Mouse (Mus musculus) cortical plate, adult 2 months (tissue): ENCODE measurements around the gene Orm3.
A peak's percentile ranks its signal among the peaks of the same experiment; 100 is the strongest.

ENCODE experiments used
- CTCF ChIP-seq: fragments of 200-500 bp; IDR thresholded peaks from 2 replicates; pipeline ENCODE4 v1.5.1; 2011; ENCODE audit warnings: mild to moderate bottlenecking, control low read depth, low read length; ENCODE audit not compliant: insufficient read depth; ENCODE audit errors: extremely low read depth
- POLR2A ChIP-seq: fragments of 200-500 bp; IDR thresholded peaks from 2 replicates; pipeline ENCODE4 v1.6.1; 2011; ENCODE audit warnings: mild to moderate bottlenecking, low read length, control low read depth; ENCODE audit not compliant: insufficient read depth; ENCODE audit errors: extremely low read depth

DNA sequence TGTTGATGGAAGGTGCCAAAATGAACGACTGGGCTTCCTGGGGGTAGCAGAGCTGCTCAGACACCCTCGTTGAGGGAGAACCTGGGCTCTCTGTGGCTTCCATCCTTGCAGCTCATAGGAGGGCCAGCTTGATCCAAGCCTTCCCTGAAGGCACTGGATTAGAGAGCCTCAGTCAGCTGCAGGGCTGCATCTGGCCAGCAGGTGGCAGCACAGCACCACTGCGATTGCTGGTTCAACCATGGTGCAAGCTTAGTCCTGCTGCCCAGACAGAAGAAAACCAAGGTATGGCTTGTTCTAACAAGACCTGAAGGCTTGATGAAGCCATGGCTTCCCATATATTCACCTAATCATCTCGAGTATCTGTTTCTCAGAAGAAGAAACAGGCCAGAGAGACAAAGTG lies 12.6 kb downstream of the Orm3 start:
- peak; percentile 98 for TF ChIP-seq CTCF
- TF ChIP-seq POLR2A = no peak
